Mouse (Mus musculus): ENCODE results near the gene Zdbf2.
A peak's percentile ranks its signal among the peaks of the same experiment; 100 is the strongest.

The Zdbf2 gene

DNA sequence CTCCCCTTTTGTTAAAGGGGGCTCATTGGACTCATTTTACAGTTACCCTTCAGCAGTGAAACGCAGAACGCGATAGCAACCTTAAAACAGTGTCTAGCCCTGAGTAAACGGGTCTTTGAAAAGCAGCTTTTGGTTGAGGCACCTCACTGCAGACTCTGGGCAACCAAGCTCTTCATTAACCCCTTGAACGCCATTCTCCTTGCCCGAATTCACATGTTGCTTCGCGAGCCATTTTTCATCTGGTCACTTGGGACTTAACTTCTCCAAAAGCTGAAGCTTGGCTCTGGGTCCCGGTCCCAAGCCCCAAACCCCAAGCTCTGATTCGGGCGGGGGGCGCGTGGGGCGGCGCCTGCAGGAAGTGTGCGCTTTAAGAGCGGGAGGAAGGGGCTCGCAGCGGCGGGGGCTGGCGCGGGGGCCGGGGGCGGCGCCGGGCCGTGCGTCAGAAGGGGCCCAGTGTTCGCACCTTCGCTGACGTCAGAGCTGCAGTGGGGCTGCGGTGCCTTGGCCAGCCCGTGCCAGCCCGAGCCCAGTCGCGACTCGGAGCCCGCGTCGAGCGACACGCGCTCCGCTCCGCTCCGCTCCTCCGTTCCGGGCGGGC, at the start of gene Zdbf2:
Zdbf2 (plus strand) TSS at position 525 of the 598 bp plus-strand sequence.
- DNase-seq (ENCODE audit: low spot score): no peak

- DNase-seq (ENCODE audit: low spot score): no peak
Measured at GRCm38 (mm10) chr1:63225009-63225408, 48.1 kb upstream of the Zdbf2 start.

GRCm38 (mm10) chr1:63225890-63226289, 47.2 kb upstream of the Zdbf2 start:
- no peak for DNase-seq (ENCODE audit: low spot score)

GRCm38 (mm10) chr1:63227241-63227640, 45.8 kb upstream of the Zdbf2 start:
- no peak for DNase-seq (ENCODE audit: low spot score)

DNA sequence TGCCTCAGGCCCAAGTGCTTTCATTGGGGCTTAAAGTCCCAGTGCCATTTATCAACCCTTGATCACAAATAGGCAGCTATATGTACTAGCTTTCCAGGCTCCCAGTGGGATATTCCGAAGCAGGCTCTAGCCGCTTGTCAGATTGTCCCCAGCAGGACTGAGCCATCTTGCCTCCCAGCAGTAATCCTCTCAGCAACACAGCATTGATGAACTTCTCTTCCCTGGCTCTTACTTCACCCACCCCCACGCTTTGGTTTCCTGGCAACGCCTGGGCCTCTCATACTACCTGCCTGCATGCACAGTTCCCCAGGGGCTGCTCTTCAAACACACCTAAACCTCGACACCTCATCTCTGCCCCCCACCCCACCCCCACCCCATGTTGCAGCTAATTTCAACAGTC, 35.7 kb upstream of the Zdbf2 start:
- no peak for DNase-seq (ENCODE audit: low spot score)

DNA sequence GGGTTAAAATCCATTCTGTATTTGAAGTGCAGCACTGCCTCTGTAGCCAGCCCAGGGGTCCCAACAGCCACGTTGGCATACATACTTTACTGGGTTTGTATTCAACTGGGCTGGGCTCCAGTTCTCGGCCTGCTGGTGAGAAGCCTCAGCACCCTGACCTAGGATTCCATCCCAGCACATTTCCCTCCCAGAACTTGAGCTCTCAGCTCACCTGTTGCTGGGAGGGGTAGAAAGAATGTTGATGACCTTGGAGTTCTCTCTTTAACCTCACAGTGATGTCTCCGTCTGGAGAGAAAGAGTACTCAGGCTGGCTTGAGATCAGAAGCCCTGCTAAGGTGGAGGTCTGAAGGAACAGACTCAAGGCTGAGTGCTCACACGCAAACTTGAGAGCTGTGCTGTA, 33.8 kb upstream of the Zdbf2 start:
- DNase-seq (ENCODE audit: low spot score): no peak

GRCm38 (mm10) chr1:63239751-63240150, 33.3 kb upstream of the Zdbf2 start:
- DNase-seq (ENCODE audit: low spot score): no peak

- no peak for DNase-seq (ENCODE audit: low spot score)
Measured at GRCm38 (mm10) chr1:63243854-63244253, 29.2 kb upstream of the Zdbf2 start.

GRCm38 (mm10) chr1:63246862-63247521, 26.1 kb upstream of the Zdbf2 start:
- DNase-seq (ENCODE audit: low spot score): no peak

DNA sequence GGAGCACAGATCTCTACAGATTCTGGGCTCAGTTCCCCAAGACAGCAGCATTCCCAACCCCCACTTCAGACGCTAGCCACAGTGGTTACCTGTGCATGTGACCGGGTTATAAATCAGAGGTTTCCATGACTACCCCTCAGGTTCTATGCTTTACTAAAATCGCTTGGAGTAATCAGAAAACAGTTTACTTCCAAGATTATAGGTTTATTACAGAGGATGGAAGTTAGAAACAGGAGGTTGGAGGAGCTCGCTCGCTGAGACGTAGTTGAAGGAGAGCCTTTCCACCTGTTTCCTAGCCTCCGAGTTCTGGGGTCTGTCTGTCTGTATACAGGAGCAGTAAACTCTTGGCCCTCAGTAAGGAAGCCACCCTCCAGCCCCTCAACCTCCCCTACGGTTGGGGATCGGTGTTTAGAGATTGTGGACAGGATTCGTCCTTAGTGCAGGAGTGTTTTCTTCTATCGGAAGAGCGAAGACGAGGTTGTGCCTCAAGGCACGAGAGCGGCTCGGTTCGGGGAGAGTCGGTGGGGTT, 25.2 kb upstream of the Zdbf2 start:
- DNase-seq (ENCODE audit: low spot score): no peak

GRCm38 (mm10) chr1:63248360-63248851, 24.7 kb upstream of the Zdbf2 start:
- peak; percentile 24 for DNase-seq (ENCODE audit: low spot score)

DNA sequence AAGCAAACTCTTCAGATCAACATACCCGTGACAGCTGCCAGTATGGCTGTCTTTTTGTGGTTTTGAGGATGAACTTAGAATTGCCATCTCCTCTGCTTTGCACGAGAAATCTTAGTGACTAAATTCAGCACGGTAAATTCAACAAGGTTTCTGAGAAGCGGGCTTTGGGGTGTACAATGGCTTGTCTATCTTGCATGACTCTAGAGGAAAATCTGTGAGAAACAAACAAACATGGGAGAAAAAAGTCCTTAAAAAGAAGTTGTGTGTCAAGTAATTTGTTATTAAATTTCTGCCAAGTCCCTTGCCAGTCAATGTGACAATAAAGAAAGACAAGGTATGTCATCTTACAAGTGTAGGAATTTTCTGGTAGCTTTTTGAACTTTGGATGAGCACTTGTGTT, 23.8 kb upstream of the Zdbf2 start:
- no peak for DNase-seq (ENCODE audit: low spot score)

GRCm38 (mm10) chr1:63252351-63253209, 20.5 kb upstream of the Zdbf2 start:
- DNase-seq (ENCODE audit: low spot score): no peak

GRCm38 (mm10) chr1:63253291-63253690, 19.8 kb upstream of the Zdbf2 start:
- DNase-seq (ENCODE audit: low spot score): no peak

DNA sequence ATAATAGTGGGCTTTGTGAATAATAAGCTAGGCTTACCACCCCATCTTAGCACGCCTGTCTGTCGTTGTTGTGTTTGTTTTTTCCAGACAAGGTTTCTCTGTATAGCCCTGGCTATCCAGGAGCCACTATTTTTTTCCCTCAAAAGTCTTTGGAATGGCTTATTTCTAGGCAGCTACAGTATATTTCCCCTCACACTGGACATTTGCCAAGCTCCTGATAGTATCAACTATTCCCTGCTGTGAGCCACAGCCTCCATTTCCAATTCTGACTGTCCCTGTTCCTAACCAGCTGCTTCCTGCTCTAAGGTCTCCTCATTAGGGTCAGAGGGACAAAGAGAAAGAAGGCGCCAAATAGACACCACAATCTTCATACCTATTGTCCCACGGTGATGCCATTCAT, 18.0 kb upstream of the Zdbf2 start:
- no peak for DNase-seq (ENCODE audit: low spot score)

DNA sequence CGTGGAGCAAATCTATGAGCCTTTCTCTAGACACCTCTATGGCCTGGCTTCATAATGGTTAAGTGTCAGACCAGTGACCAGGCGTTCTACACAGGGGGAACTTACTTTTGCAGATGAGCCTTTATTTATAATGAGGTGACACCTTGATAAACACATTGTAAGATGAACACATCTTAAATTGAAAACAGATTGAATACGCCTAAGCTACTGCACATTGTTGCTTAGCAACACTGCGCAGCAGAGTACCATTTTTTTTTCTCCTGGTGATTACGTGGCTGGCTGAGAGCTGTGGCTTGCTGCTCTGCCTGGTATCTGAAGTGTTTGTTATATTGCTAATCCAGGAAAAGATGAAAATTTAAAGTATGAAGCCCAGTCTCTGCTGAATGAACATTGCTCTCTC, 17.0 kb upstream of the Zdbf2 start:
- no peak for DNase-seq (ENCODE audit: low spot score)

DNA sequence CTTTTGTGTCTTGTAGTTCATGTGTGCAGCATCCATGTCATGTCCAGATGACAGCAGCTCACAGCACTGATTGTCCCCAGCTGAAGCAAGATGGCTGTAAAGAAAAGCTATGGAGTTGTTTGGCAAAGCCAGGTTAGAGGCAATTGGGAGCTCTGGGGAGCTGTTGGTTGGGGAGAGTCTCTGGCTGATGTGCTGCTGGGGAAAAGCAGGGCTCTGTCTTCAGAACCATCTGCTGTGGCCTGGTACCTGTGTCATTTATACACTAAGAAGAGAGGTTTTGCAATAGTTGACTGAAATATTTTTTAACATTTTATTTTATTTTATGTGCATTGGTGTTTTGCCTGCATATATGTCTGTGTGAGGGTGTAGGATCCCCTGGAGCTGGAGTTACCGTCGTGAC, 14.6 kb upstream of the Zdbf2 start:
- no peak for DNase-seq (ENCODE audit: low spot score)

DNA sequence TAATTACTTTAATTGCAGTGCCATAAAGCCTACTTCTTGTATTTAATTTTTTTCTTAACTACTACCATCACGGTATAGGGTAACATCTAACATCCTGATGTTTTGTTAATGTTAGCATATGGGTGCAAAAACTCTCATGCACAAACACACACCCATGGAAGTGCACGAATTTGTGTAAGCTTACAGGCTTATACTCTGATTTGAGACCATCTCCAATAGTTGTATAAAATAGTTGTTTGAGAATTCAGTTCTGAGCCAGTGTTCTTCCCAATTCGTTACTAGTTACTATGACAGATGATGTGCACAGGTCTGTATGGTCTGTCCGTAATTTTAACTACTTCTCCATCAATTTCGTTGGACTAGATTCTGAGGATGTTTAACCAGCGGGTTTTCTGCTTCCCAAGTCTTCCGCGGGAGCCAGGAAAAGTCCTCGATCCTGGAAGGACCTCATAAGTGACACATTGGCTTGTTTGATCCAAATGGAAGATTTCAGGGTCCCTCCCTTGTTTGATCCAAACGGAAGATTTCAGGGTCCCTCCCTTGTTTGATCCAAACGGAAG, 13.7 kb upstream of the Zdbf2 start:
- no peak for DNase-seq (ENCODE audit: low spot score)

GRCm38 (mm10) chr1:63259916-63260741, 12.9 kb upstream of the Zdbf2 start:
- no peak for DNase-seq (ENCODE audit: low spot score)

DNA sequence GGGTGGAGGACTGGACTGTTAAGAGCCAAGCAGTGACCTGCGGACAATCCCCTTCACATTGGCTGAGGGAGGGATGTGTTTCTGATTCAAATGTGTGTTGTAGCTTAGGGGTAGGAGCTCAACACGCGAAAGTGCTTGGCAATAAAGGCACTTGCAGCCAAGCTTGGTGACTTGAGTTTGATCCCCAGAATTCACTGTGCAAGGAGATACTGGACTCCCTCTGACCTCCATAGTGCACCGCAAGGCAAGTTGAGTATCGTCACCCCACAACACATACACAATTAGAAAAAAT, 12.4 kb upstream of the Zdbf2 start:
- DNase-seq (ENCODE audit: low spot score): no peak

DNA sequence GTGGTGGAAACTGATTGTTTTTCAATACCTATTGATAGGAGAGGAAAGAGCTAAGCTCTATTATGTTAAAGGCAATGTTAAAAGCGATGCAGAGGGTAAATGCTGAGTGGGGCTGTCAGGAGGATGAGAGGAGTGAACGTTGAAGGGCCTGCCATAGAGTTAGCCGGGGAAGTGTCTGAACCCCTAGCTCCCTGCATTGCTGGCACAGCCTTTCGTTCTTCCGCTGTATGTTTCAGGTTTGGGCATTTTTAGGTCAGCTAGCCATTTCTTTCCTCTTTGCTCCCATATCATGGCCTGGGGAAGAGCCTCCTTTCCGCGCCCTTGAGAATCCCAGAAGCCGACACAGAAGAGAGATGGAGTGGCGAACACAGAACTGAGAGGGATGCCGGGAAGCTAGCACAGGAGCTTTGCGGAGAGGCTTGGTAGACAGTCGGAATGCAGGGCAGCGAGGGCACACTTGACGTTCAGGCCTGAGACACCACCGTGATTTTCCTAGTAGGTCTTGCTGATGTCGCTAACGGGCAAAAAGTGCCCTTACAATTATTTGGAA, 11.9 kb upstream of the Zdbf2 start:
- no peak for DNase-seq (ENCODE audit: low spot score)
